Mouse (Mus musculus) cerebellum, adult 9-10 months (tissue): ENCODE results near the gene Vmn1r166.
"Not testable (repeated sequence)": the region's sequence is repeated elsewhere in the genome, so short reads cannot be mapped to it uniquely, and the experiment has no call there.

Experiments
- DNase-seq: peaks from one replicate; pipeline ENCODE4 v3.0.0; 2022

Vmn1r166 gene

GRCm38 (mm10) chr7:23251582-23251981 lies at the start of gene Vmn1r166:
Vmn1r166 (minus strand) TSS chr7:23251682.
- not testable (repeated sequence) for DNase-seq

DNA sequence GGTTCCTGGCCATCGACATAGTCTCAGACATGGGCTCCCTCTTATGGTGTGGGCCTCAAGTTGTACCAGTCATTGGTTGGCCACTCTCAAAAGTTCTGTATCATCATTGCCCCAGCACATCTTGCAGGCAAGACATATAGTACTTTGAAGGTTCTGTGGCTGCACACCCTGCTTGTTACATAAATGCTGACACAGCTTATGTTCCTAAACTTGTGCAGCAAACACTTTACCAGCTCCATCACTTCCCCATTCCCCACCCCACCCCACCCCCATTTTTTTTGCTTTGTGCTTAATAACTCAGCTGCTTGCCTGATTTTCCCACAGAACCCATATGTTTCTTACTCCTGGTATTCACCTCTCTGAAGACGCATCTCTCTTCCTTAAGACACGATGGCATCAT lies 49.4 kb upstream of the Vmn1r166 start, which contains the start of gene Nlrp4e:
Nlrp4e (plus strand) TSS at position 301 of the 400 bp plus-strand sequence.
- not testable (repeated sequence) for DNase-seq

GRCm38 (mm10) chr7:23278800-23279199 lies 27.3 kb upstream of the Vmn1r166 start, which contains the start of gene Gm6902:
Gm6902 (minus strand) TSS chr7:23278900.
- DNase-seq: not testable (repeated sequence)

GRCm38 (mm10) chr7:23217032-23217431 lies 34.5 kb downstream of the Vmn1r166 start, which contains the start of gene Vmn1r165:
Vmn1r165 (plus strand) TSS chr7:23217332.
- DNase-seq: not testable (repeated sequence)
